Mouse (Mus musculus) myocyte (in vitro differentiated cells): ENCODE results near the gene Lcp1.

Source experiments
- CEBPB ChIP-seq: IDR thresholded peaks from 2 replicates; pipeline ENCODE4 v1.6.1; 2011; ENCODE audit warnings: mild to moderate bottlenecking, moderate library complexity; ENCODE audit not compliant: poor library complexity, insufficient read depth, severe bottlenecking
- E2F4 ChIP-seq: IDR thresholded peaks from one replicate; pipeline ENCODE4 v1.6.1; 2011; ENCODE audit warnings: mild to moderate bottlenecking, control low read depth, moderate library complexity; ENCODE audit not compliant: insufficient read depth
- MYOD1 ChIP-seq, 3 experiments: IDR thresholded peaks; one replicate each; pipeline ENCODE4 v1.6.1; 2011; ENCODE audit warnings: control low read depth in 2 of 3, low read depth in 2 of 3, mild to moderate bottlenecking in 2 of 3, moderate library complexity in 1 of 3; ENCODE audit not compliant: insufficient read length in 2 of 3, control insufficient read depth in 1 of 3
- POLR2A ChIP-seq: IDR thresholded peaks from one replicate; pipeline ENCODE4 v1.6.1; 2011; ENCODE audit warnings: low read depth, mild to moderate bottlenecking, control low read depth, moderate library complexity; ENCODE audit not compliant: insufficient read length
- POLR2AphosphoS2 ChIP-seq: IDR thresholded peaks from one replicate; pipeline ENCODE4 v1.6.1; 2011; ENCODE audit warnings: low read depth, control low read depth; ENCODE audit not compliant: insufficient read length
- REST ChIP-seq: IDR thresholded peaks from one replicate; pipeline ENCODE4 v1.6.1; 2011; ENCODE audit warnings: mild to moderate bottlenecking, control low read depth, moderate library complexity; ENCODE audit not compliant: insufficient read depth, insufficient read length

DNA sequence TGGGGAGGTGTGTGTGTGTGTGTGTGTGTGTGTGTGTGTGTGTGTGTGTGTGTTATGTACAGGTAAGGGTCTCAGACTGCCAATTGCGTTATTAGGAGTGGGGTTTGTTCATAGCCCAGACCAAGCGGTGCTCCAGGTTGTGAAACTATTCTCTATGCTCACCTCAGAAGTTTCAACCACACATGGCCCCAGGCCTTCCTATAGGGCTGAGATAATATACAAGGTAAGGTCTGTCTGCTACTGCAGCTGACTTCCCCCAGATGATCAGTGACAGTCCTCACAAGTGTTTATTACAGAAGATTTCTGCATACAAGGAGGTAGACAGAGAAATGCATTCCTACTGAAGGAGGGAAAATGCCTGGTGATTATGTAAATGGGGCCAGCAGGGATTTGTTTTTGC, 87.9 kb downstream of the Lcp1 start:
- TF ChIP-seq MYOD1 (IDR thresholded peaks at IDR 0.05; ENCODE audit: control insufficient read depth in 1 of 3, insufficient read length in 2 of 3, low read depth in 2 of 3) (no peak), POLR2A (no peak), REST (no peak), CEBPB (no peak), E2F4 (no peak), POLR2AphosphoS2 (no peak)
